Mouse (Mus musculus): ENCODE measurements around the gene Cdk18.

Gene Cdk18

DNA sequence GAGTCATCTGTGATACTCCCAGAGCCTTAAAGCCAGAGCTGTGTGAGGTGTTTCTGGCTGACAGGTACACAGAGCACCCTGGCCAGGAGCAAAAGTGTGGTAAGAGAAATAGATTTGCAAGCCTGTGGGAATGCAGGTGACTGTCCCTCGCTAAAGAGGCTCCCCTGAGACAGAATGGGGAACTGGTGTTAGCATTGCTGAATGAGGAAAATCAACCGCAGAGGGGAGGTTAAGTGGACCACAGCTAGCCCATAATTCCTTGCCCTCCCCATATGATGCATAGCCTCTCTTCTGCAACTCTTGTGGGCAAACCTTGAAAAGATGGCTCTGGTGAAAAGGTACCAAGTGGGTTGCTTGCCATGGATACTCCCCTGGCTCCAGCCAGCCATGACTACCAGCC is 9.9 kb upstream of the Cdk18 start:
- DNase-seq, result no peak

GRCm38 (mm10) chr1:132145973-132146685 is 6.6 kb upstream of the Cdk18 start:
- no peak for DNase-seq

DNA sequence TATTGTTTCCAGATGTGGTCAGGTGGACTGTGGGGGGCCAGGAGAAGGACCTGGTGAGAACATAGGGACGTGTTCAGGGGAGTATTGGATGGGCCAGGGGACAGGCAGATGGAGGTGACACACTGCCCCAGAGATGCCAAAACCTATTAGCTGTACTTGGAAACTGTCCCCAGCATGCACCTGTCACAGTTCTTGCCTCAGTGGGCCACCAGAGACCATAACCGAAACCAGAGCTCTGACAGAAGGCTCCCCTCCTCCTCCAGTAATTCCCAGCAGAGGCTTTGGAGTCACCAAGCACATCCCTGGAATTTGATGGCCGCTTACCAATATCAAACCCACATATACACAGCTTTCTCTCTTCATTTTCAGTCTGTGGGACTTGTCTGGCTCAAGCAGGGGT is 5.4 kb upstream of the Cdk18 start:
- DNase-seq, result no peak

- no peak for DNase-seq
These were observed 4.7 kb upstream of the Cdk18 start for GRCm38 (mm10) chr1:132144223-132144622.

GRCm38 (mm10) chr1:132143730-132144129 is 4.2 kb upstream of the Cdk18 start:
- no peak for DNase-seq

GRCm38 (mm10) chr1:132143079-132143478 is 3.6 kb upstream of the Cdk18 start:
- no peak for DNase-seq

- DNase-seq, result no peak
These were observed 2.3 kb upstream of the Cdk18 start for GRCm38 (mm10) chr1:132141753-132142152.

DNA sequence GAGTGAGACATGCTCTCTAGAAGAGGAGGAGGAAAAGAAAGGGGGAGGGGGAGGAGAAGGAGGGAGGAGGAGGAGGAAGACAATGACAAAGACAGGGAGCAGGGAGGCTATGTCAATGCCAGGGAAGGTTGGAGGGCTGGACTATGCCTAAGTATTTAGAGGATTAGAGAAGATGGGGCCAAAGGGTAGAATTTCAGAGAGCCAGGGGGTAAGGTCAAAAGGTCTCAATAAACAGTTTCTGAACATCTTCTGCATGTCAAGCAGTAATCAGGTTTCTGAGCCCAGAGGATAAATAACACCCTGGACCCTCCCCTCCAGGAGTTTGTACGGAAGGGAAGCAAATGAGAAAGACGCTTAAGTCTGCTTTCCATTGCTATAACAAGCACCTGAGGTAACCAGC is 1.7 kb upstream of the Cdk18 start:
- no peak for DNase-seq

- no peak for DNase-seq
These were observed 1.1 kb upstream of the Cdk18 start for GRCm38 (mm10) chr1:132140574-132140973.

DNA sequence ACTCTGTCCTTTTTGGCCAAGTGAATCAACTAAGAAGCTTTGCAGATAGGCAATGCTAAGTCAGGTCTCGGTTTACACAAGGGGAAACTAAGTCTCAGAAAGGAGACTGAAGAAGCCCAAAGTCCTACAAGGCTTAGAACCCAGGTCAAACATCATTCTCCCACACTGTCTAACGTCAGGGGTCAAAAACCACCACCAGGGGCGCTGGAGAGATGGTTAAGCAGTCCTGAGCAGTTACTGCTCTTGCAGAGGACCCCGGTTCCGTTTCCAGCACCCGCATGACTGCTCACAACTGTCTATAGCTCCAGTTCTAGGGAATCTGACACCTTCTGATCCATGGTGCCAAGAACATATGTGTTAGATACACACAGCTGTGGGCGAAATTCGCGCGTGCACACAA is 687 bp upstream of the Cdk18 start:
- DNase-seq, result peak; percentile 50

DNA sequence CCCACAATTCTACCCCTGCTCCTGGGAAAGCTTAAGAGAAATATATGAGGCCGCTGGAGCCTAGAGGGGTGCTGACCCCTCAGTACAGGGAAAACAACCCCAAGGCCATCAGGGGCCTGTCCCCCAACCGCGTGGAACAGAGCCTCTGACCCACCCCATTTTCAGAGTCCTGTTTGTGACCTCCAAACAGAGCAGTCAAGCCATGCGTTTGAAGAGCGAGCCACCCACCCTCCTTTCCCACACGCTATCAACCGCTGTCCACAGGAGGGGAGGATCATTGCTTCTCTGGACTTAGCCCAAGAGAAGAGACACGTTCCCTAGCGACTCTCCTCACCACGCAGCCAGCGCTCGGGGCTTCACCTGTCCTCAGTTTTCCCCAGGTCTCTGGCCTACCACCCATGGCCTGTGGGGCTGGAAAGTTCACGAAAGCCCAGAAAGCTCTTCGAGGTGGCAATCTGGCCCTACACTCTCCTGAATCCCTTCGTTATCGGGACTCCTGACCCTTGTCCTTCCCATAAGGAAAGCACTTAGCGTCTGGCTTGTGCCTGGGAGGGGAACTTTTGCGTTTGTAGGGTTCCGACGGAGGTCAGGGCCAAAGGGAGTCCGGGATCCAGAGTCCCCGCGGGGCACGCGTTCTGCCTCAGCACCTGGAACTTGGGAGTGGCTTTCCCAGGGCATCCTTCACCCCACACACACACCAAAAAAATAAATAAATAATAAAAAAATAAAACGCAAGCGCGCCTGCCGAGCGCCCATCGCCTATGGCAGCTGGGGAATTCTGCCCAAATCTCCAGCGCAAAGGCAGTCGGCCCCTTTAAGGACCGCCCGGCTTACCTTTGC is 688 bp downstream of the Cdk18 start:
- no peak for DNase-seq

GRCm38 (mm10) chr1:132137935-132138575 is 1.4 kb downstream of the Cdk18 start:
- DNase-seq, result no peak

- DNase-seq, result no peak
These were observed 2.6 kb downstream of the Cdk18 start for GRCm38 (mm10) chr1:132136847-132137246.

- DNase-seq, result no peak
These were observed 3.9 kb downstream of the Cdk18 start for GRCm38 (mm10) chr1:132135631-132136030.

GRCm38 (mm10) chr1:132128311-132128710 is 11.2 kb downstream of the Cdk18 start:
- DNase-seq, result no peak

DNA sequence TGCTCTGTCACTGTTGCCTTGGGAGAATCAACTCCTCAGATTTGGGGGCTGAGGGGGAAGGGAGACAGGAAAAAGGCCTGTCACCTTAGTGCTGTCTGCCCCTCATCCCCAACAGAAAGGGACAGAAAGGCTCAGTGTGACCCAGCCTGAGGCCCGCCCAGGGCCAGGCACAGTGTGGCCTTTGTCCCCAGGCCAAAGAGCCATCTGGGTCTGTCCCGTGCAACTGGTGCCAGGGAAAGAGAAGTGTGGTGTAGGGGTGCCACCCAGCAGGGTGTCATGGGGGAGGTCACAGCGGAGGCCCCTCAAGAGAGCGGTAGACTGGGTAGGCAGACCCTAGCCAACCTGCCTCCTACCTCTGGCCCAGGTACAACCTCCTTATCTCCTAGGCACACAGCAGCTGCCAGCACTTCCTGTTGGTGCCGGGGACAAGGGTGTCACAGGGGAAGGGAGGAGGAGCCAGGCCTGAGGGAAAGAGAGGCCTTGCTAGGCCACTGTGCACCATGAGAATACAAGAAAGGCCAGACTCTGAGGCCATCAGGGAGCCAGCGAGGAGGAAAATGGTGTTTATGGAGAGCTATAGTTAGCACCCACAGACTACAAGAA is 13.6 kb downstream of the Cdk18 start:
- DNase-seq, result no peak

GRCm38 (mm10) chr1:132125249-132125648 is 14.2 kb downstream of the Cdk18 start:
- no peak for DNase-seq

DNA sequence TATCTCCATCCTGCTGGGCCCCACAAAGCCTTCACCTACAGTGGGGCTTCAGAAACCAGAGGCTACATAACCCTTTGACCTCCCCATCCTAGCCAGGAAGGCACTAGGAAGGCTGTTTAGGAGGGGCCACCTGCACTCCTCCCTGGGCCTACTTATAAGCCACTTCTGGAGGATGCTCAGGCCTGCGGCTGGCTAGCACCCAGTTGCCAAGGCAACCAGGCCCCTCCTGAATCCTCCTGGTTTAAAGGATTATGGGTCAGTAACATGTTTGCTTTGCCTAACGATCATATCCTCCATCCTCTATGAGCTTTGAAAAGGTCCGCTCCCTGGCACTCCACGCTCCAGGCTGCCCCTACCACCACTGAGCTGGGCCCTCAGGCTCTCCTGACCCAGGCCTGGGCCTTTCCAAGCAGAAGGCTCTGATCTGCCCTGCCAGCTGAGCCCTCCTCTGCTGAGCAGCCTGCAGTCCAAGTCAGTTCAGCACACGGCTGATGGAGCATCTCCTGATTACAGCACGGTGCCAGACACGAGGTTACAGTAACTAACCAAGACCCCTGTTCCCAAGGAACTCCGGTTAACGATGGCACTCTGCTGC is 16.0 kb downstream of the Cdk18 start:
- DNase-seq, result no peak

GRCm38 (mm10) chr1:132121895-132122294 is 17.6 kb downstream of the Cdk18 start:
- DNase-seq, result no peak

- peak; percentile 89 for DNase-seq
These were observed 18.2 kb downstream of the Cdk18 start for GRCm38 (mm10) chr1:132121236-132121635.

- peak; percentile 89 for DNase-seq
These were observed 22.9 kb downstream of the Cdk18 start for GRCm38 (mm10) chr1:132116606-132117005.

- no peak for DNase-seq
These were observed 26.4 kb downstream of the Cdk18 start for GRCm38 (mm10) chr1:132113098-132113497.

- no peak for DNase-seq
These were observed 27.1 kb downstream of the Cdk18 start for GRCm38 (mm10) chr1:132112426-132112825.

Measured in cerebellum, adult 8-10 months (tissue).